Comparison of ENCODE assay signal across 28 mouse cellular contexts in genomic region chr7:70641217-70641616, GRCm38 (mm10).
A peak's percentile ranks its signal among the peaks of the same experiment; 100 is the strongest.
DNase-seq lines count a peak whose midpoint lies in the region; ATAC-seq and TF ChIP-seq lines count a peak whose summit lies in the region.
"Had no signal": no experiment of that assay in that cellular context is flagged by ENCODE, and none has a peak within 500 bp of the region (broad histone marks: within the 10 kb centered on the region; RNA-seq: fewer than 3 reads in every experiment).

No protein-coding gene starts in this region.

- H3K9me3 ChIP-seq in forebrain, embryonic 13.5 days (replicated peaks) = no peaks in the 10 kb centered on the region
- H3K9me3 ChIP-seq in forebrain, embryonic 11.5 days (ENCODE audit: control insufficient read depth, low read length) = no peaks in the 10 kb centered on the region
- no peaks in the 10 kb centered on the region for H3K9me3 ChIP-seq in kidney, embryonic 16.5 days (ENCODE audit: low read length)
- H3K9me3 ChIP-seq: embryonic facial prominence, embryonic 13.5 days; hindbrain, embryonic 12.5 days; limb, embryonic 13.5 days; lung, embryonic 15.5 days; midbrain, embryonic 10.5 days; stomach, embryonic 15.5 days had no signal

- H3K9ac ChIP-seq in forebrain, embryonic 13.5 days = no peak overlapping the region
- H3K9ac ChIP-seq in forebrain, embryonic 11.5 days (ENCODE audit: low read length) = no peak overlapping the region
- H3K9ac ChIP-seq in kidney, embryonic 16.5 days (replicated peaks; ENCODE audit: low read length) = 0 out of 2 replicates have a peak overlapping the region, but pooled peaks have one; percentile 44
- H3K9ac ChIP-seq: embryonic facial prominence, embryonic 13.5 days; hindbrain, embryonic 12.5 days; limb, embryonic 13.5 days; lung, embryonic 15.5 days; stomach, embryonic 15.5 days had no signal

- DNase-seq in forebrain, embryonic 11.5 days (ENCODE audit: low spot score) = no peak
- no peak for DNase-seq in kidney, postnatal 25 days
- DNase-seq in brain, embryonic 14.5 days (ENCODE audit: low read depth) = peak; percentile 77
- DNase-seq in embryo, embryonic 9.5 days (ENCODE audit: extremely low spot score) = peak; percentile 36
- DNase-seq in thymus, postnatal 10 days (ENCODE audit: low spot score in 2 of 2) = no peak
- DNase-seq: adrenal gland, postnatal 10 days; cerebellum, adult 11 months; cerebellum, adult 9-10 months; gastrocnemius, postnatal 10 days; heart, postnatal 14 days; kidney, adult 8-10 months; kidney, postnatal 36 days; right cerebral cortex, postnatal 25 days; thymus, postnatal 14 days had no signal

- H3K27ac ChIP-seq in forebrain, embryonic 13.5 days = no peak overlapping the region
- H3K27ac ChIP-seq in forebrain, embryonic 11.5 days (ENCODE audit: low read depth, low read length) = no peak overlapping the region
- no peak overlapping the region for H3K27ac ChIP-seq in kidney, embryonic 16.5 days (ENCODE audit: low read length)
- H3K27ac ChIP-seq: embryonic facial prominence, embryonic 13.5 days; hindbrain, embryonic 12.5 days; layer of hippocampus, adult 2 months; left cerebral cortex, adult 2 months; limb, embryonic 13.5 days; lung, embryonic 15.5 days; midbrain, embryonic 10.5 days; stomach, embryonic 15.5 days had no signal

- no peak for TF ChIP-seq CTCF in brain, embryonic 14.5 days (IDR thresholded peaks at IDR 0.05; ENCODE audit: borderline replicate concordance, extremely low read depth, insufficient read depth, insufficient read length)

- no peak overlapping the region for H3K4me3 ChIP-seq in forebrain, embryonic 13.5 days
- no peak overlapping the region for H3K4me3 ChIP-seq in forebrain, embryonic 11.5 days (ENCODE audit: low read depth, low read length)
- H3K4me3 ChIP-seq in kidney, embryonic 16.5 days (ENCODE audit: low read length) = no peak overlapping the region
- H3K4me3 ChIP-seq: embryonic facial prominence, embryonic 13.5 days; hindbrain, embryonic 12.5 days; layer of hippocampus, adult 2 months; left cerebral cortex, adult 2 months; limb, embryonic 13.5 days; lung, embryonic 15.5 days; midbrain, embryonic 10.5 days; myocyte; stomach, embryonic 15.5 days had no signal

- no peak overlapping the region for H3K4me2 ChIP-seq in forebrain, embryonic 13.5 days
- H3K4me2 ChIP-seq in forebrain, embryonic 11.5 days (ENCODE audit: low read depth, low read length, severe bottlenecking) = no peak overlapping the region
- H3K4me2 ChIP-seq in kidney, embryonic 16.5 days (replicated peaks; ENCODE audit: low read depth, low read length) = no peak overlapping the region
- H3K4me2 ChIP-seq: embryonic facial prominence, embryonic 13.5 days; hindbrain, embryonic 12.5 days; limb, embryonic 13.5 days; liver, embryonic 11.5 days; lung, embryonic 15.5 days; stomach, embryonic 15.5 days had no signal

- ATAC-seq in forebrain, embryonic 13.5 days = peak; percentile 78
- no peak for ATAC-seq in forebrain, embryonic 11.5 days (replicated peaks; ENCODE audit: low FRiP score)
- no peak for ATAC-seq in kidney, embryonic 16.5 days (ENCODE audit: low FRiP score, low TSS enrichment)
- ATAC-seq: intestine, embryonic 16.5 days; Patski had no signal

- TF ChIP-seq POLR2A in brain, embryonic 14.5 days (IDR thresholded peaks at IDR 0.05; ENCODE audit: borderline replicate concordance, extremely low read depth, insufficient read depth, insufficient read length, poor library complexity, severe bottlenecking) = no peak

- WGBS in forebrain, embryonic 13.5 days = 41% methylated on average over 11 of the region's 11 CpGs
- 52% methylated on average over 11 of the region's 11 CpGs for WGBS in forebrain, embryonic 11.5 days
- WGBS in kidney, embryonic 16.5 days = 40% methylated on average over 11 of the region's 11 CpGs

- peaks cover 4% of the 10 kb centered on the region; the same call in 1 of the 2 replicates for H3K27me3 ChIP-seq in forebrain, embryonic 13.5 days
- H3K27me3 ChIP-seq in forebrain, embryonic 11.5 days (ENCODE audit: control insufficient read depth, insufficient read depth, low read length) = no peaks in the 10 kb centered on the region
- no peaks in the 10 kb centered on the region for H3K27me3 ChIP-seq in kidney, embryonic 16.5 days (ENCODE audit: insufficient read depth, low read length)
- H3K27me3 ChIP-seq: hindbrain, embryonic 12.5 days; lung, embryonic 15.5 days; Patski; stomach, embryonic 15.5 days had no signal

- H3K36me3 ChIP-seq in forebrain, embryonic 13.5 days (ENCODE audit: poor library complexity, severe bottlenecking) = no peaks in the 10 kb centered on the region
- H3K36me3 ChIP-seq in forebrain, embryonic 11.5 days (ENCODE audit: control insufficient read depth, insufficient read depth, low read length) = no peaks in the 10 kb centered on the region
- no peaks in the 10 kb centered on the region for H3K36me3 ChIP-seq in kidney, embryonic 16.5 days (ENCODE audit: insufficient read depth, low read length)
- H3K36me3 ChIP-seq: embryonic facial prominence, embryonic 13.5 days; hindbrain, embryonic 12.5 days; limb, embryonic 13.5 days; lung, embryonic 15.5 days; midbrain, embryonic 10.5 days; stomach, embryonic 15.5 days had no signal

- peaks cover 12% of the 10 kb centered on the region for H3K4me1 ChIP-seq in forebrain, embryonic 13.5 days
- peaks cover 4% of the 10 kb centered on the region; the same call in 1 of the 2 replicates for H3K4me1 ChIP-seq in forebrain, embryonic 11.5 days (replicated peaks; ENCODE audit: control insufficient read depth, insufficient read depth, low read length)
- peaks cover 32% of the 10 kb centered on the region for H3K4me1 ChIP-seq in kidney, embryonic 16.5 days (ENCODE audit: insufficient read depth, low read length)
- H3K4me1 ChIP-seq: lung, embryonic 15.5 days; stomach, embryonic 15.5 days had no signal

Comparison
In these comparisons a context has a peak if more than half of its experiments do, and no peak if none do; other contexts are left out.
1. DNase-seq: peak in brain, embryonic 14.5 days (single experiment) and embryo, embryonic 9.5 days (single experiment); none in forebrain, embryonic 11.5 days (single experiment), kidney, postnatal 25 days (0 of 2) and thymus, postnatal 10 days (0 of 2).